ENCODE assay signal across 15 mouse cellular contexts in genomic region chr13:113994586-113994985, GRCm38 (mm10).
DNase-seq lines count a peak whose midpoint lies in the region; ATAC-seq and TF ChIP-seq lines count a peak whose summit lies in the region.
"Had no signal": no experiment of that assay in that cellular context is flagged by ENCODE, and none has a peak within 500 bp of the region (broad histone marks: within the 10 kb centered on the region; RNA-seq: fewer than 3 reads in every experiment).

No protein-coding gene starts in this region.

- intact Hi-C loops in gastrocnemius, adult 2 months (cut with DNase I): no loop called here

- no peaks in the 10 kb centered on the region for H3K27me3 ChIP-seq in hindbrain, embryonic 11.5 days (ENCODE audit: control insufficient read depth, insufficient read depth, low read length)
- no peaks in the 10 kb centered on the region for H3K27me3 ChIP-seq in hindbrain, embryonic 14.5 days (ENCODE audit: control insufficient read depth, insufficient read depth, low read length)
- no peaks in the 10 kb centered on the region for H3K27me3 ChIP-seq in cerebellum, adult 2 months (ENCODE audit: control insufficient read depth, insufficient read depth, low read length)
- H3K27me3 ChIP-seq in kidney, embryonic 14.5 days (ENCODE audit: control insufficient read depth, insufficient read depth, low read length): no peaks in the 10 kb centered on the region
- no peaks in the 10 kb centered on the region for H3K27me3 ChIP-seq in kidney, embryonic 15.5 days
- H3K27me3 ChIP-seq: forebrain, embryonic 12.5 days had no signal

- H3K4me2 ChIP-seq in hindbrain, embryonic 11.5 days (replicated peaks; ENCODE audit: low read depth, low read length): no peak overlapping the region
- H3K4me2 ChIP-seq in hindbrain, embryonic 14.5 days (replicated peaks): no peak overlapping the region
- no peak overlapping the region for H3K4me2 ChIP-seq in kidney, embryonic 14.5 days (replicated peaks; ENCODE audit: low read depth, low read length)
- no peak overlapping the region for H3K4me2 ChIP-seq in kidney, embryonic 15.5 days
- H3K4me2 ChIP-seq: forebrain, embryonic 12.5 days; heart, embryonic 11.5 days had no signal

- H3K36me3 ChIP-seq in hindbrain, embryonic 11.5 days (ENCODE audit: control insufficient read depth, insufficient read depth, low read length): no peaks in the 10 kb centered on the region
- H3K36me3 ChIP-seq in hindbrain, embryonic 14.5 days (replicated peaks; ENCODE audit: control insufficient read depth, insufficient read depth): no peaks in the 10 kb centered on the region
- H3K36me3 ChIP-seq in kidney, embryonic 14.5 days (ENCODE audit: control insufficient read depth, insufficient read depth, low read length): no peaks in the 10 kb centered on the region
- H3K36me3 ChIP-seq in kidney, embryonic 15.5 days: no peaks in the 10 kb centered on the region
- H3K36me3 ChIP-seq: forebrain, embryonic 12.5 days had no signal

- no peaks in the 10 kb centered on the region for H3K9me3 ChIP-seq in hindbrain, embryonic 11.5 days (ENCODE audit: control insufficient read depth, low read length)
- no peaks in the 10 kb centered on the region for H3K9me3 ChIP-seq in hindbrain, embryonic 14.5 days (ENCODE audit: control insufficient read depth, low read length)
- no peaks in the 10 kb centered on the region for H3K9me3 ChIP-seq in kidney, embryonic 14.5 days (ENCODE audit: control insufficient read depth, low read length)
- H3K9me3 ChIP-seq in kidney, embryonic 15.5 days (replicated peaks): no peaks in the 10 kb centered on the region
- H3K9me3 ChIP-seq: forebrain, embryonic 12.5 days had no signal

- no peak overlapping the region for H3K9ac ChIP-seq in hindbrain, embryonic 11.5 days (ENCODE audit: low read depth, low read length)
- no peak overlapping the region for H3K9ac ChIP-seq in hindbrain, embryonic 14.5 days
- H3K9ac ChIP-seq in kidney, embryonic 14.5 days (ENCODE audit: low read depth, low read length): no peak overlapping the region
- no peak overlapping the region for H3K9ac ChIP-seq in kidney, embryonic 15.5 days
- H3K9ac ChIP-seq: forebrain, embryonic 12.5 days; liver, embryonic 14.5 days had no signal

- H3K4me1 ChIP-seq in hindbrain, embryonic 11.5 days (replicated peaks; ENCODE audit: control insufficient read depth, insufficient read depth, low read length): no peaks in the 10 kb centered on the region
- no peaks in the 10 kb centered on the region for H3K4me1 ChIP-seq in hindbrain, embryonic 14.5 days (replicated peaks; ENCODE audit: control insufficient read depth, insufficient read depth, low read length)
- H3K4me1 ChIP-seq in cerebellum, adult 2 months (ENCODE audit: control insufficient read depth, insufficient read depth, low read length): peaks cover 10% of the 10 kb centered on the region; the same call in 1 of the 2 replicates
- H3K4me1 ChIP-seq in kidney, embryonic 14.5 days (ENCODE audit: control insufficient read depth, insufficient read depth, low read length): no peaks in the 10 kb centered on the region
- no peaks in the 10 kb centered on the region for H3K4me1 ChIP-seq in kidney, embryonic 15.5 days

- DNase-seq in hindbrain, embryonic 11.5 days (ENCODE audit: low spot score): no peak
- no peak for DNase-seq in hindbrain, embryonic 14.5 days (ENCODE audit: low spot score)
- DNase-seq in brain, adult 2 months (ENCODE audit: low read depth, low spot score): peak; percentile 47
- DNase-seq in cerebellum, adult 2 months: peak; percentile 67 to 75
- peak; percentile 53 for DNase-seq in gastrocnemius, adult 2 months
- DNase-seq: kidney, adult 18-20 months; kidney, postnatal 36 days; midbrain, embryonic 14.5 days; thymus, postnatal 36 days had no signal

- TF ChIP-seq POLR2A in cerebellum, adult 2 months (IDR thresholded peaks at IDR 0.05; ENCODE audit: borderline replicate concordance, insufficient read depth, low read length): no peak

- no peak for TF ChIP-seq CTCF in cerebellum, adult 2 months (IDR thresholded peaks at IDR 0.05; ENCODE audit: borderline replicate concordance, insufficient read depth, low read depth, low read length)
- TF ChIP-seq CTCF in gastrocnemius, adult 2 months (IDR thresholded peaks at IDR 0.05): no peak

- peak; percentile 36; the same call in 1 of the 2 replicates for ATAC-seq in hindbrain, embryonic 11.5 days (ENCODE audit: low FRiP score)
- ATAC-seq in hindbrain, embryonic 14.5 days (ENCODE audit: low FRiP score): no peak
- ATAC-seq in kidney, embryonic 14.5 days (ENCODE audit: low FRiP score, low TSS enrichment): no peak
- ATAC-seq in kidney, embryonic 15.5 days (replicated peaks; ENCODE audit: low FRiP score): no peak

- no peak overlapping the region for H3K27ac ChIP-seq in hindbrain, embryonic 11.5 days (ENCODE audit: low read depth, low read length)
- no peak overlapping the region for H3K27ac ChIP-seq in hindbrain, embryonic 14.5 days
- no peak overlapping the region for H3K27ac ChIP-seq in cerebellum, adult 2 months (ENCODE audit: insufficient read depth, low read length)
- peak overlapping the region; percentile 64 for H3K27ac ChIP-seq in gastrocnemius, adult 2 months
- no peak overlapping the region for H3K27ac ChIP-seq in kidney, embryonic 14.5 days (ENCODE audit: low read depth, low read length)
- no peak overlapping the region for H3K27ac ChIP-seq in kidney, embryonic 15.5 days
- H3K27ac ChIP-seq: forebrain, embryonic 12.5 days; liver, embryonic 14.5 days; stomach, postnatal 0 days had no signal

- 76% methylated on average over 6 of the region's 6 CpGs for WGBS in hindbrain, embryonic 11.5 days
- WGBS in hindbrain, embryonic 14.5 days: 64% methylated on average over 6 of the region's 6 CpGs
- 13% methylated on average over 6 of the region's 6 CpGs for WGBS in cerebellum, adult 2 months
- 80% methylated on average over 6 of the region's 6 CpGs for WGBS in kidney, embryonic 14.5 days
- WGBS in kidney, embryonic 15.5 days: 79% methylated on average over 6 of the region's 6 CpGs

- no peak overlapping the region for H3K4me3 ChIP-seq in hindbrain, embryonic 11.5 days (ENCODE audit: low read depth, low read length)
- H3K4me3 ChIP-seq in hindbrain, embryonic 14.5 days (replicated peaks; ENCODE audit: low read length): no peak overlapping the region
- no peak overlapping the region for H3K4me3 ChIP-seq in cerebellum, adult 2 months (replicated peaks; ENCODE audit: insufficient read depth, low read depth, low read length)
- H3K4me3 ChIP-seq in gastrocnemius, adult 2 months: no peak overlapping the region
- no peak overlapping the region for H3K4me3 ChIP-seq in kidney, embryonic 14.5 days (ENCODE audit: low read length)
- H3K4me3 ChIP-seq in kidney, embryonic 15.5 days (replicated peaks): no peak overlapping the region
- H3K4me3 ChIP-seq: forebrain, embryonic 12.5 days had no signal

Comparison
In these comparisons a context has a peak if more than half of its experiments do, and no peak if none do; other contexts are left out.
1. DNase-seq: peak in brain, adult 2 months (single experiment), cerebellum, adult 2 months (2 of 2) and gastrocnemius, adult 2 months (single experiment); none in hindbrain, embryonic 11.5 days (single experiment) and hindbrain, embryonic 14.5 days (single experiment).